Comparison of ENCODE assay signal across 12 mouse cellular contexts in the genomic region with DNA sequence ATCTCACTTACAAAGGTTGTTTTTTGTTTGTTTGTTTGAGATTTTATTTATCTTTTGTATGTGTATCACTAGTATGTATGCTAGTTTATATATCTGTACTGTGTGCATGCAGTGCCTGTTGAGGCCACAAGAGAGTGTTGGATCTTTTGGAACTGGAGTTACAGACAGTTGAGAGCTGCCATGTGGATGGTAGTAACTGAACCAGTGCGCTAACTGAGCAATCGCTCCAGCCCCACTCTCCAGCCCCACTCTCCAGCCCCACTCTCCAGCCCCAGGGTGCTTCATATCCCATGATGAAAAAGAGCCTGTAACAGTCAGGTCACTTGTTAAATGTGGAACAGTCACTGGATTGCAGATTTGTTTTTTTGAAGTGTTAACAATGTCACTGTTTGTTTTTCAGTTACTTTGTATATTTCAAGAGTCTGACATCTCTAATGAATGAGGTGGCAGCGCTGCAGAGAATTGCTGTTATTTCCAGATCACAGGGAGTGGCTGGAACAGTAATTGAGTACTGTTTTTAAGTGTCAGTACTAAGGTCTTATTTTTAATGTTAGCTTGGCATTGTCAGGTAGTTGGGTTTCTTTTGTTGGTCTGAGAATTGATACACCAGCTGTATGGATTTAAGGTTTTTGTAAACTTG. TPM values are rescaled to one million over a fixed set of nuclear protein-coding genes. Genes with fewer than 3 reads are reported as not detected.
DNase-seq lines count a peak whose midpoint lies in the region; ATAC-seq and TF ChIP-seq lines count a peak whose summit lies in the region.
"Had no signal": no experiment of that assay in that cellular context is flagged by ENCODE, and none has a peak within 500 bp of the region (broad histone marks: within the 10 kb centered on the region; RNA-seq: fewer than 3 reads in every experiment).

No protein-coding gene starts in this region.

- no peak for TF ChIP-seq POLR2A in cerebellum, adult 2 months (IDR thresholded peaks at IDR 0.05; ENCODE audit: borderline replicate concordance, insufficient read depth, low read length)
- no peak for TF ChIP-seq POLR2A in myocyte (IDR thresholded peaks at IDR 0.05; ENCODE audit: insufficient read length, low read depth)

- no peak for DNase-seq in cerebellum, adult 2 months
- no peak for DNase-seq in cerebellum, adult 9-10 months
- no peak for DNase-seq in limb, embryonic 10.5 days (ENCODE audit: low spot score)
- DNase-seq in spleen, adult 12 weeks (ENCODE audit: low spot score): no peak
- DNase-seq in kidney, postnatal 25 days: no peak
- DNase-seq: adrenal gland, adult 2 months; cerebellum, postnatal 36 days; kidney, adult 11 months; right cerebral cortex, postnatal 25 days had no signal

- no peak overlapping the region for H3ac ChIP-seq in myocyte (ENCODE audit: control insufficient read depth, insufficient read length)

- no peaks in the 10 kb centered on the region for H3K27me3 ChIP-seq in cerebellum, adult 2 months (ENCODE audit: control insufficient read depth, insufficient read depth, low read length)
- no peaks in the 10 kb centered on the region for H3K27me3 ChIP-seq in limb, embryonic 12.5 days
- no peaks in the 10 kb centered on the region for H3K27me3 ChIP-seq in limb, embryonic 10.5 days (ENCODE audit: low read depth, poor library complexity, severe bottlenecking)
- no peaks in the 10 kb centered on the region for H3K27me3 ChIP-seq in limb, embryonic 13.5 days
- no peaks in the 10 kb centered on the region for H3K27me3 ChIP-seq in myocyte (ENCODE audit: control insufficient read depth, insufficient read depth, insufficient read length)

- 11% methylated on average over 3 of the region's 3 CpGs for WGBS in cerebellum, adult 2 months
- WGBS in limb, embryonic 12.5 days: 65% methylated on average over 3 of the region's 3 CpGs
- 79% methylated on average over 3 of the region's 3 CpGs for WGBS in limb, embryonic 10.5 days
- 63% methylated on average over 3 of the region's 3 CpGs for WGBS in limb, embryonic 13.5 days

- H3K27ac ChIP-seq in cerebellum, adult 2 months (ENCODE audit: insufficient read depth, low read length): no peak overlapping the region
- H3K27ac ChIP-seq in limb, embryonic 12.5 days: no peak overlapping the region
- no peak overlapping the region for H3K27ac ChIP-seq in limb, embryonic 10.5 days
- no peak overlapping the region for H3K27ac ChIP-seq in limb, embryonic 13.5 days

- H3K9ac ChIP-seq in limb, embryonic 12.5 days (replicated peaks): no peak overlapping the region
- no peak overlapping the region for H3K9ac ChIP-seq in limb, embryonic 13.5 days

- no peaks in the 10 kb centered on the region for H3K9me3 ChIP-seq in limb, embryonic 12.5 days
- no peaks in the 10 kb centered on the region for H3K9me3 ChIP-seq in limb, embryonic 10.5 days (replicated peaks)
- H3K9me3 ChIP-seq in limb, embryonic 13.5 days: no peaks in the 10 kb centered on the region

- peaks cover 11% of the 10 kb centered on the region for H3K4me1 ChIP-seq in cerebellum, adult 2 months (ENCODE audit: control insufficient read depth, insufficient read depth, low read length)
- H3K4me1 ChIP-seq in limb, embryonic 12.5 days (replicated peaks): peaks cover 32% of the 10 kb centered on the region
- H3K4me1 ChIP-seq in limb, embryonic 10.5 days: peaks cover 34% of the 10 kb centered on the region
- peaks cover 34% of the 10 kb centered on the region for H3K4me1 ChIP-seq in limb, embryonic 13.5 days

- ATAC-seq in limb, embryonic 12.5 days (ENCODE audit: insufficient number of reproducible peaks, insufficient read depth, low FRiP score, low TSS enrichment, low read depth): no peak
- ATAC-seq in limb, embryonic 13.5 days (ENCODE audit: low FRiP score, low read depth): no peak

- peaks cover 7% of the 10 kb centered on the region; the same call in 1 of the 2 replicates for H3K36me3 ChIP-seq in limb, embryonic 12.5 days
- H3K36me3 ChIP-seq in limb, embryonic 10.5 days: peaks cover 32% of the 10 kb centered on the region
- H3K36me3 ChIP-seq in limb, embryonic 13.5 days: peaks cover 15% of the 10 kb centered on the region
- H3K36me3 ChIP-seq in myocyte (ENCODE audit: control insufficient read depth, insufficient read depth): no peaks in the 10 kb centered on the region

- no peak for TF ChIP-seq CTCF in cerebellum, adult 2 months (IDR thresholded peaks at IDR 0.05; ENCODE audit: borderline replicate concordance, insufficient read depth, low read depth, low read length)

- H3K4me3 ChIP-seq in cerebellum, adult 2 months (replicated peaks; ENCODE audit: insufficient read depth, low read depth, low read length): peak overlapping the region; percentile 1
- no peak overlapping the region for H3K4me3 ChIP-seq in limb, embryonic 12.5 days (replicated peaks)
- H3K4me3 ChIP-seq in limb, embryonic 10.5 days: no peak overlapping the region
- no peak overlapping the region for H3K4me3 ChIP-seq in limb, embryonic 13.5 days
- H3K4me3 ChIP-seq in myocyte: no peak overlapping the region

- 0 out of 2 replicates have a peak overlapping the region, but pooled peaks have one; percentile 7 for H3K4me2 ChIP-seq in limb, embryonic 12.5 days
- peak overlapping the region; percentile 53; the same call in 1 of the 2 replicates for H3K4me2 ChIP-seq in limb, embryonic 13.5 days (replicated peaks)
- H3K4me2 ChIP-seq in myocyte (ENCODE audit: low read depth): peak overlapping the region; percentile 91

- peaks cover 100% of the 10 kb centered on the region for H3K79me2 ChIP-seq in myocyte (ENCODE audit: control insufficient read depth, insufficient read depth)

TF ChIP-seq in myocyte, 11 proteins besides CTCF, POLR2A, EP300 and RAD21:
- TF ChIP-seq E2F4 (IDR thresholded peaks at IDR 0.05; ENCODE audit: insufficient read depth) (no peak), MYOG (IDR thresholded peaks at IDR 0.05; ENCODE audit: control insufficient read depth in 1 of 3, insufficient read depth in 1 of 3, insufficient read length in 2 of 3, low read depth in 2 of 3) (no peak), USF1 (IDR thresholded peaks at IDR 0.05; ENCODE audit: low read depth) (no peak), MAX (IDR thresholded peaks at IDR 0.05; ENCODE audit: low read depth) (no peak), TCF3 (IDR thresholded peaks at IDR 0.05; ENCODE audit: insufficient read length, low read depth) (no peak), REST (IDR thresholded peaks at IDR 0.05; ENCODE audit: insufficient read depth, insufficient read length) (no peak), SRF (IDR thresholded peaks at IDR 0.05; ENCODE audit: control insufficient read depth, insufficient read length, low read depth) (no peak)

RNA-seq across cellular contexts. Expression of gene Msl2, which starts 6.3 kb away (rescaled TPM):
- 31.7 and 31.9 TPM in 2 replicates for polyA plus RNA-seq in cerebellum, adult 2 months (2012; rRNA removed)
- polyA plus RNA-seq in limb, embryonic 12.5 days (2016; fragmentation: Nextera tagmentation; extraction: Ambion mirVana): 8.9 and 10.6 TPM in 2 replicates
- 5.1 and 5.8 TPM in 2 replicates for polyA plus RNA-seq in limb, embryonic 10.5 days (2016; fragmentation: Nextera tagmentation; extraction: Ambion mirVana)
- polyA plus RNA-seq in limb, embryonic 13.5 days (2015; fragmentation: Nextera tagmentation; extraction: Ambion mirVana): 5.2 and 5.5 TPM in 2 replicates
- polyA plus RNA-seq in myocyte (2012; fragmentation: generic; extraction: Trizol): 8.6 TPM

RNA-seq across cellular contexts. Expression of gene Pccb, which starts 45.5 kb away (rescaled TPM):
- polyA plus RNA-seq in cerebellum, adult 2 months (2012; rRNA removed): 73.7 and 76.7 TPM in 2 replicates
- polyA plus RNA-seq in limb, embryonic 12.5 days (2016; fragmentation: Nextera tagmentation; extraction: Ambion mirVana): 21.4 and 21.9 TPM in 2 replicates
- 11.6 and 15.6 TPM in 2 replicates for polyA plus RNA-seq in limb, embryonic 10.5 days (2016; fragmentation: Nextera tagmentation; extraction: Ambion mirVana)
- 26.1 and 29.6 TPM in 2 replicates for polyA plus RNA-seq in limb, embryonic 13.5 days (2015; fragmentation: Nextera tagmentation; extraction: Ambion mirVana)
- 46.8 TPM for polyA plus RNA-seq in myocyte (2012; fragmentation: generic; extraction: Trizol)

Comparison
In these comparisons a context has a peak if more than half of its experiments do, and no peak if none do; other contexts are left out.
1. H3K4me2 ChIP-seq: peak in every context shown above with its lines; median percentile 91 in myocyte; 53 in limb, embryonic 13.5 days; 7 in limb, embryonic 12.5 days.